Mouse (Mus musculus) forebrain, embryonic 16.5 days (tissue): ENCODE data around the gene Ap4b1. TPM values are rescaled to one million over a fixed set of nuclear protein-coding genes. Genes with fewer than 3 reads are reported as not detected.

Experiments used
- ATAC-seq: fragments of 200-750 bp; cut with Nextera tagmentation; 2 replicates; pipeline ENCODE4 v1.8.0; 2017; ENCODE audit warnings: mild to moderate bottlenecking, moderate library complexity
- H3K27ac ChIP-seq: fragments of 300-500 bp; sonication (generic); 2 replicates; pipeline ENCODE4 v1.5.1; 2014; ENCODE audit warnings: low read length, control low read depth
- H3K27me3 ChIP-seq: fragments of 300-500 bp; sonication (generic); replicated peaks from 2 replicates; pipeline ENCODE4 v1.6.1; 2014; ENCODE audit warnings: low read length; ENCODE audit not compliant: control insufficient read depth, insufficient read depth
- H3K36me3 ChIP-seq: fragments of 300-500 bp; sonication (generic); 2 replicates; pipeline ENCODE4 v1.6.1; 2014; ENCODE audit not compliant: control insufficient read depth, insufficient read depth
- H3K4me1 ChIP-seq: fragments of 300-500 bp; sonication (generic); replicated peaks from 2 replicates; pipeline ENCODE4 v1.6.1; 2014; ENCODE audit warnings: low read length; ENCODE audit not compliant: control insufficient read depth, insufficient read depth
- H3K4me2 ChIP-seq: fragments of 300-500 bp; sonication (generic); 2 replicates; pipeline ENCODE4 v1.6.1; 2014; ENCODE audit warnings: mild to moderate bottlenecking, low read length, control low read depth
- H3K4me3 ChIP-seq: fragments of 300-500 bp; sonication (generic); replicated peaks from 2 replicates; pipeline ENCODE4 v1.5.1; 2014; ENCODE audit warnings: mild to moderate bottlenecking, low read length, control low read depth
- H3K9ac ChIP-seq: fragments of 300-500 bp; sonication (generic); replicated peaks from 2 replicates; pipeline ENCODE4 v1.6.1; 2014; ENCODE audit warnings: low read depth, low read length, control low read depth
- H3K9me3 ChIP-seq: fragments of 300-500 bp; sonication (generic); 2 replicates; pipeline ENCODE4 v1.6.1; 2016; ENCODE audit warnings: low read length; ENCODE audit not compliant: control insufficient read depth
- WGBS: fragments of 180-500 bp; shearing (Covaris S2); extraction: QIAGEN DNeasy Blood & Tissue Kit; methylation state at CpG from one replicate; pipeline ENCODE4 v1.1.7; 2014; 5-methylcytosine and 5-hydroxymethylcytosine counted together
- polyA plus RNA-seq: library from polyadenylated mRNA; unstranded; fragments of >200 nt; fragmentation: Nextera tagmentation; extraction: Ambion mirVana; gene quantifications from 2 replicates; pipeline ENCODE4 v1.2.1, GENCODE M21; 2015

Gene Ap4b1
- polyA plus RNA-seq, 1 experiment from 2014 or later = 24.2 TPM

GRCm38 (mm10) chr3:103780271-103780670, 29.0 kb upstream of the Ap4b1 start:
- Histone ChIP-seq H3K4me1 (peaks cover 3% of the 10 kb centered on the region), H3K36me3 (peaks cover 7% of the 10 kb centered on the region; the same call in 1 of the 2 replicates), H3K27me3 (no peaks in the 10 kb centered on the region), H3K4me3 (no peak overlapping the region), H3K9ac (no peak overlapping the region), H3K4me2 (no peak overlapping the region), H3K9me3 (no peaks in the 10 kb centered on the region), H3K27ac (no peak overlapping the region)
- ATAC-seq = no peak
- 82% methylated on average over 3 of the region's 3 CpGs for WGBS

DNA sequence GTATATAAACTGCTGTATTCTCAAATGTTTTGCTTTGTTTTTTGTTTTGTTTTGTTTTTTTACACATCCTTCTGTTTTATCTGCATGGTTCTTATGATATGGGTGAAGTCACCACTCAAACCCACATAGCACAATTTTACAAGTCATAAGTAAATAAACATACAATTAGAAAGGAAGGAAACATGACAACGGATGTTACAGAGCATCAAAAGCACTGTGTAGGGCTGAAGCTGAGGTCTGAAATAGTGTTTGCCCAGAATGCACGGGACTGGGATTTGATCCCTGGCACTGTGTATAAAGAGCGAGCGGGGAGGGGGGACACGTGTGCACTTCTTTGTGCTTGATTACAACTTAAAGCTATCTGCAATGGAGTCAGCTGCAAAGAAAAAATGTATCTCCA, 28.5 kb upstream of the Ap4b1 start:
- no peak for ATAC-seq
- Histone ChIP-seq H3K27me3 (no peaks in the 10 kb centered on the region), H3K9ac (no peak overlapping the region), H3K36me3 (peaks cover 7% of the 10 kb centered on the region; the same call in 1 of the 2 replicates), H3K4me1 (peaks cover 3% of the 10 kb centered on the region), H3K4me3 (no peak overlapping the region), H3K4me2 (no peak overlapping the region), H3K9me3 (no peaks in the 10 kb centered on the region), H3K27ac (no peak overlapping the region)
- WGBS = 73% methylated on average over 5 of the region's 5 CpGs

DNA sequence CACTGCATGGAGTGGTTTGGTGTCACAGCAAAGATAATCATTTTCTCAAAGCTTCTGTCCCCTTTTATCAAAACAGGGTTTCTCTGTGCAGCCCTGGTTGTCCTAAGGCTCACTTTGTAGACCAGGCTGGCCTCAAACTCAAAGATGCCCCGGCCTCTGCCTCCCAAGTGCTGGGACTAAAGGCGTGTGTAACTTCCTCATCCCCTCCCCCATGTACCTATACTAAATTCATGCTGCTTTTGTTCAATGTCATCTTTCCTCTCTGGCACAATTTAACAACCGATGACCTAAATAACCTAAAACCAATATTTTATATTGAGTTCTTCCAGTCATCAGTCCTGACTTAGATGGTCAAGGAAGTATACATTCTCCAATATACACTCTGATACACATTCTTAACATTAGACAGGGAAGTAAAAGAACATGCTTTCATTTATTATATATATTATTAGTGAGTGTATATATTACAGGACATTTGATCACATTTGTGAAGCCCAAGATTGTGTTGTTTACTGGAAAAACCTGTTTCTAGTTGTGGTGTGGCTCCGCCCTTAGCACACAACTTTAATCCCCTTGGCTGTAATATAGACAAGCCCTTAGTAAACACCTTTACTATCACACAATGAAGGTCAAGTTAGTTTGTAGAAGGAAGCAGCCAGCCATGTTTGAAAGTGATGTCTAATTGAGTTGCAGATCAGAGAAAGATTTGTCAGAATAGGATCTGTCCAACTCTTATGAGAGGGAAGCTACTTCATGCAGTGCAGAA, 26.3 kb upstream of the Ap4b1 start:
- H3K4me2 ChIP-seq = no peak overlapping the region
- no peak overlapping the region for H3K27ac ChIP-seq
- H3K4me3 ChIP-seq = no peak overlapping the region
- WGBS = 87% methylated on average over 4 of the region's 4 CpGs
- no peaks in the 10 kb centered on the region for H3K36me3 ChIP-seq
- peaks cover 3% of the 10 kb centered on the region for H3K4me1 ChIP-seq
- no peak overlapping the region for H3K9ac ChIP-seq
- no peaks in the 10 kb centered on the region for H3K27me3 ChIP-seq
- H3K9me3 ChIP-seq = no peaks in the 10 kb centered on the region
- no peak for ATAC-seq

DNA sequence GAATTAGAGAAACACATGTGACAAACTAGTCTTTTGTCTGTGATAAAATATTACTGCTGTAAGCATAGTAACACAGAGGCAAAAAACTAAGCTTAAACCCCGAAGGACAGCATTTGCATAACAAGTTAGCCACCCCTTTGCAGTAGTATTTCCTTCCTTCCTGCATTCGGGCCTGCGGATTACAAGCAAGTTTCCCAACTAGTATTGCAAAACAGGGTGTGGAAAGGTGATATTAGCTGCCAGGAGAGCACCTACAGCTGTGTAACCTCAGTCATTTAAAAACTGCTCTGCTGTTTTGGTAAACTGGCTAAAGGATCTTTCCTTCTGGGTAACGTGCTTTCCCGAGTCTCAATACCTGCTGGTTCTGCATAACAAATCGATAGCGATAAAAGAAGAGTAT, 22.1 kb upstream of the Ap4b1 start:
- Histone ChIP-seq H3K9ac (no peak overlapping the region), H3K27ac (no peak overlapping the region), H3K36me3 (no peaks in the 10 kb centered on the region), H3K4me1 (peaks cover 23% of the 10 kb centered on the region), H3K4me2 (no peak overlapping the region), H3K27me3 (no peaks in the 10 kb centered on the region), H3K4me3 (no peak overlapping the region), H3K9me3 (no peaks in the 10 kb centered on the region)
- WGBS = 67% methylated on average over 7 of the region's 7 CpGs
- no peak for ATAC-seq

GRCm38 (mm10) chr3:103789096-103789495, 20.2 kb upstream of the Ap4b1 start:
- H3K9me3 ChIP-seq = no peaks in the 10 kb centered on the region
- ATAC-seq = no peak
- peak overlapping the region; percentile 95; the same call in 1 of the 2 replicates for H3K4me2 ChIP-seq
- H3K27me3 ChIP-seq = no peaks in the 10 kb centered on the region; the same call in 1 of the 2 replicates
- H3K36me3 ChIP-seq = no peaks in the 10 kb centered on the region
- H3K4me1 ChIP-seq = peaks cover 23% of the 10 kb centered on the region
- 86% methylated on average over 7 of the region's 7 CpGs for WGBS
- no peak overlapping the region for H3K4me3 ChIP-seq
- H3K9ac ChIP-seq = no peak overlapping the region
- H3K27ac ChIP-seq = no peak overlapping the region

GRCm38 (mm10) chr3:103789891-103790345, 19.4 kb upstream of the Ap4b1 start:
- ATAC-seq = no peak
- 2% methylated on average over 14 of the region's 14 CpGs for WGBS
- no peaks in the 10 kb centered on the region; the same call in 1 of the 2 replicates for H3K27me3 ChIP-seq

DNA sequence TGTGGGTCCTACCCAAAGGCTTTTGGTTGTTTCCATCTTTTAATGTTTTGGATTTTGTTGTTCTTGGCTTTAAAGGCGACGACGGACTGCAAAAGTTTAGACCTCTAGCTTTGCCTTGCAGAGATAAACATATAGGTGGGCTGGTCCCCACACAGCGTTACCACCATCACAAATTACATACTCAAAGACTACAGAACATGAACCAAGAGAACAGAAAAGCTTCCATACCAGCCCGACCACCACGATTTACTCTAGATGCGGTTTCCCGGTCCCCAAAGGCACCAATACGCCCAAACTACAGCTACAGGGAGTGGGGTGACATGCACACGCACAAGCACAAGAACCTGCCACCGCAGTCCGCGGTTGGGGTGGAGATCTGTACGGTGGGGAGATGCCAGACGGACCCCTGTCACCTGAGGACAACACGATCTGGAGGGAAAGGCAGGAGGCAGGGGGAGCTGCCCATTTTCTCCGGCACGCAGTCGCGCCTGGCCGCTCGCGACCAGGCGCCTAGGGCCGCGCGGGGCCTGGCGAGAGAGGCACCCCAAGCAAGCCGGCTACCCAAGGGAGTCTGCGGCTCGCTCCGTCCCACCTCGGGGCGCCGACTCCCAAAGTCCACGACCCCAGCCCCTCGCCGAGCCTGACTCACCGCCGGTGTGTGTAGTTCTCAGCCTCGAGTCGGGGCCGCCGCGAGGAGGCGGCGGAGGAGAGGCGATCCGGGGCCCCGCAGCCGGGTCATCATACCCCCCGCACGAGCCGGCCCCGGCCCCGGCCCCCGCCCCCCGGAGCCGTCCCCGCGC, 18.8 kb upstream of the Ap4b1 start:
- Histone ChIP-seq H3K27ac (peak overlapping the region; percentile 83), H3K9ac (peak overlapping the region; percentile 91), H3K9me3 (no peaks in the 10 kb centered on the region), H3K36me3 (no peaks in the 10 kb centered on the region), H3K4me3 (peak overlapping the region; percentile 84), H3K4me1 (peaks cover 23% of the 10 kb centered on the region), H3K4me2 (peak overlapping the region; percentile 95), H3K27me3 (no peaks in the 10 kb centered on the region; the same call in 1 of the 2 replicates)
- ATAC-seq = peak; percentile 78
- WGBS = under 1% methylated on average over 39 of the region's 61 CpGs

More at GRCm38 (mm10) chr3:103789891-103790345, 19.4 kb upstream of the Ap4b1 start:
- Histone ChIP-seq H3K27ac (peak overlapping the region; percentile 83; the same call in 1 of the 2 replicates), H3K4me3 (peak overlapping the region; percentile 84), H3K4me1 (peaks cover 23% of the 10 kb centered on the region), H3K4me2 (peak overlapping the region; percentile 95), H3K9me3 (no peaks in the 10 kb centered on the region), H3K36me3 (no peaks in the 10 kb centered on the region), H3K9ac (peak overlapping the region; percentile 91)

DNA sequence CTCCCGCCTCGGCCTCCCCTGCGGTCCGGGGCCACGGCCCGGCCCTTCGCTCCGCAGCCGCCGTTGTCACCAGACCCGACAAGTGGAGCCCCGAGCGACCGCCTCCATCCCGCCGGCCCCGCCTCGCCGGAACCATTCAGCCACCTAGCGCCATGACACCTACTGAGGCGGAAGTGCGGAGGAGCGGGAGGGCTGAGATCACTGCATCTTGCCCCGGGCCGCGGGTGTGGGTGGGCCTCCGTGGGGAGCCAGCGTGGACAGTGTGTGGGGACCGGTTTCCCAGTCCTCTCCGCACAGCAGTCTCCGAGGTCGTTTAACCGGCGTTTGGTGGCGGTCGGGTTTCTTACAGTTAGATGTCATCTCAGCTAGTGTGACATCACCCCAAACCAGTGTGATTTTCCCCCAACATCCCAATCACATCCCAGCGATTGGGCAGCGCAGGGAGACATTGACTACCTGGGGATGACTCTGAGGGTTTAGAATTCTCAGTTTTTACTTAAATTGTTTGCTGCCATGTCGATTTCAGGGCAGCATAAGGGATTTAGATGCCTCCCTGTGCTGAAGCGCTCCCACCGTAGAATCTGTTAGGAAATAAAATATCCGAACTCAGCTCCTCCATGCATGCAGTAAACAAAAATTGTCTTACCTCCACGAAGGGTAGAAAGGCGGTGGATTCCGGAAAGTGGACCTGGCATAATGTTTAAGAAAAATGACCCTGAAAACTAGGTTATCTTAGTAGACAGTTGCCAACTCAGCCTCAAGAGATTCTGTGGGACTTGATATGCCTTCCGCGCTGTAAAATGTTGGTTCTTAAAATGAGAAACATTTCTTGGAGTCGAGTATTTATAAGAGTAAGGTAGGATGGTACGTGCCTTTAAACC, 17.9 kb upstream of the Ap4b1 start, which contains the start of gene Hipk1:
TSS of gene Hipk1 (minus strand) at position 334 of the 881 bp plus-strand sequence.
- peak within 1 kb of the TSS; percentile 91 for H3K9ac ChIP-seq
- H3K4me1 ChIP-seq = peaks cover 23% of the 10 kb centered on the region
- WGBS = 11% methylated on average over 43 of the region's 49 CpGs
- H3K36me3 ChIP-seq = no peaks in the 10 kb centered on the region
- peak within 1 kb of the TSS; percentile 84 for H3K4me3 ChIP-seq
- H3K27ac ChIP-seq = peak within 1 kb of the TSS; percentile 83
- H3K9me3 ChIP-seq = no peaks in the 10 kb centered on the region
- H3K27me3 ChIP-seq = no peaks in the 10 kb centered on the region; the same call in 1 of the 2 replicates
- H3K4me2 ChIP-seq = peak within 1 kb of the TSS; percentile 95
- peak; percentile 97 for ATAC-seq
